Mouse (Mus musculus): ENCODE results near the gene Ppp1r12a.

Ppp1r12a gene

DNA sequence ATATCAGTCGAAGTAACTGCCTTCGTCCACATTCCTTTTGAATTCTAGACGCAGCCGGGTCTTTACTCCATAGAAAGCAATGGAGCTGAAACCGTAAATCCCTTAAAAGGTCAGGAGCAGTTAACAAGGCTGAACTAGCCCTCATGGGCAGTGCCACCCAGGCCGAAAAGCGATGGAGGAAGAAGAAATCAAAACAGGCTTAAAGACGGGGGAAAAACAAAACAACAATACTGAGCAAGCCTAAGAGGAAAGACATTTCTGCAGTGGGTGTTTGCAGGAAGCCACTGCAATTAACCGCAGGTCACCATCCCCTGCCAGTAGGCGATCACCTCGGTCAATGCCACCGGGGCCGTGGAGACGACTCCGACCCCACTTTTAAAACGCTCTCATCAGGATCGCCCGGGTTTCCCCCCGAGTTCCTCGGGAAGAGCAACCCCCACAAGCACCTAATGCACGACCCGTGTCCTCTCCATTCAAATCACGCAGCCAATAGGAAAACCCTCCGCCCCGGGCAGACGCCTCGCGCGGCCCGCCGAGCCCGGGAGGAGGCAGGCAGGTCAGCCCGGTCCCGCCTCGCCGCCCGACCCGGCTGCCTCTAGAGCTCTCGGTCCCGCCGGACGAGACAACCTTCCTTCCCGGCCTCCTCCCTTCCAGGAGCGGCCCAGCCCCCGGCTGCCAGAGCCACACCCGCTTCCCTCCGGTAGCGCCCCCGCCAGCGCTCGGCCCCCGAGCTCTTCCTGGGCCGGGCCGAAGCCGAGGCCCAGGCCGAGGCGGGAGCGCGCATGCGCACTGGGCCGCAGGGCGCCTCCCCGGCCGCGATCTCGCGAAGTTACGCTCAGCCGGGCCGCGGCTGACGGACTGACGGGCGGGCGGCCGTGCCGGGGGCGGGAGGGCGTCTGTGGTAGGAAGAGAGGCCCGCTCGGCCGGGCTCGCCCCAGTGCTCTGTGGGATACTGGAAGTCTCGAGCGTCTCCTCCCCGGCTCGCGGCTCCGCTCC is at the start of gene Ppp1r12a:
Ppp1r12a (plus strand) TSS at position 933 of the 996 bp plus-strand sequence.
- peak; percentile 88 for DNase-seq (ENCODE audit: low read depth, low spot score)

DNA sequence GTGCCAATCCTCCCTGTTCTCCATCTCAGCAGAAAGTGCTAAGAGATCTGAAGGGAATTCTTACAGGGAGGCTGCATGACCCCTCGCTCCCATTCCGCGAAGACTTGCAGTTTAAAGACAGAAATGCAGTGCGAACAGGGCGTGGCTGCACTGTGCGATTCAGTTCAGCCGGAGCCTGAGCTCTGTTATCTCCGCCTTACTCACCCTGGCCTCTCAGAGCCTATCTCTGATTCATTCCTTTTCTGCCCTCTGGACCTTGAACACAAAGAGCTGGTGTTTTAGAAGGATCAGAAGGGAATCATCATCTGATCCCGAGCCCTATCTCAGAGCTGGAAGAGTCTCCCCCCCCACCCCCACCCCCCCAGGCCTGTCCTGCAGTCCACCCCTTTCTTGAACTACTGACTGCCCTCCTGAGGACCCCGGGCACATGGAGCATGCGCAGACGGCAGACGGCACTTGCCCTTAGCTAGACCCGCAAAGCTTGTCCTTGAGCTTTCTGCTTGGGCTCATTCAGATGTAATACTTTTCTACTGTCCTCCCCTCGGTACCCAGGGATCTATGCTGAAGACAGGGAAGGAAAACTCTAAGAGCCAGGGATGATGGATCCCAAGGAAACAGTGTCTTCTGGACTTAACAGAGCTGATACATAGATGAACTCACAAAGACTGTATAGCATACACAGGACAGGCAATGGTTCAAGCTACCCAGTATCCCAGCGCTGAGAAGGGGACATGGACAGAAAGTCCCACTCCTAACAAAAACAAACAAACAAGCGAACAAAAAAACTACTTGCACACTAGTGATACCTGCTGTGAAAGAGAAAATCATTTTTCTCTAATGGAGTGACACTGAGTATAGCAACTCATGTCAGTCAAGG is 48.4 kb upstream of the Ppp1r12a start:
- no peak for DNase-seq (ENCODE audit: low read depth, low spot score)

DNA sequence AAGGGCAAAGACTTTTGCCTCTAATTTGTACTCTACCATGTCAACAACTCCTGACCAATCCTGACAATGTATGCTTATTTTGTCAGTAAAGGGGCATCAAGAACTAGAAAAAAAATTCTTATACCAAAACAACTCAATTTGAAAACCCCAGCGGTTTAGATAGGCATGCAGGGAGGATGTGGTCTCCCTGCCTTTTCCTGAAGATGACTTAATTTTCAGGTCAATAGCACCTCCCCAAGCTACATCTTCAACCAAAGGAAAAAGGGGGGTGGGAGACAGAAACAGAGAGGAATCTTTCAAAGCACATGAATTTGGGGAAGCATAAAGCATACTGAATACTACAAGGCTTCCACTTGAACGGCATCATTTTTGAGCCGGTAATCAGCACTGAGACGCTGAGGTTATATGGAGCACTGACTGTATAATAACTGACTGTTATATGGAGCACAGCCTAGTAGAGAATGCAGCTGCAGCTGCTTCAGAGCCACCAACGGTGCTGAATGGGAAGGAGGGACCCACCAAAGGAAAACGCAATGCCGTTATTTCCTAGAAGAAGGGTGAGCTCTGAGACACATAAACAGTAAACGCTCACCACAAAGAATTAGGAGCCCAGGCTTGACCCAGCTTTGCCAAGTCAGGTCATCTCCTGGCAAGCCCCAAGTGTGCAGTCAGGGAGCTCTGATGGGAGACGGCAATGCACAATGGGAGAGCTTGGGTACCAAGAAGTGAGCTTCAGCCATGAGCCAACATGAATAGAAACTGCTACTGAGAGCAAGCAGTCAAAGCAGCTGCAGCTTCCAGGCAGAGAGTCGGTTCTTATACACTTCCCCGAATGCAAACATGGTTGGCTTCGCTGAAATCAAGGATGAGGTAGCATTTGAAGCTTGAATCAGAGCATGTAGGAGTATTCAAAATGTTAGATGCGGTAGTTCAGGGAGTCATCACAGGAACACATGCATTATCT is 43.5 kb upstream of the Ppp1r12a start:
- no peak for DNase-seq (ENCODE audit: low read depth, low spot score)

- no peak for DNase-seq (ENCODE audit: low read depth, low spot score)
Measured at GRCm38 (mm10) chr10:108119416-108119815, 42.6 kb upstream of the Ppp1r12a start.

DNA sequence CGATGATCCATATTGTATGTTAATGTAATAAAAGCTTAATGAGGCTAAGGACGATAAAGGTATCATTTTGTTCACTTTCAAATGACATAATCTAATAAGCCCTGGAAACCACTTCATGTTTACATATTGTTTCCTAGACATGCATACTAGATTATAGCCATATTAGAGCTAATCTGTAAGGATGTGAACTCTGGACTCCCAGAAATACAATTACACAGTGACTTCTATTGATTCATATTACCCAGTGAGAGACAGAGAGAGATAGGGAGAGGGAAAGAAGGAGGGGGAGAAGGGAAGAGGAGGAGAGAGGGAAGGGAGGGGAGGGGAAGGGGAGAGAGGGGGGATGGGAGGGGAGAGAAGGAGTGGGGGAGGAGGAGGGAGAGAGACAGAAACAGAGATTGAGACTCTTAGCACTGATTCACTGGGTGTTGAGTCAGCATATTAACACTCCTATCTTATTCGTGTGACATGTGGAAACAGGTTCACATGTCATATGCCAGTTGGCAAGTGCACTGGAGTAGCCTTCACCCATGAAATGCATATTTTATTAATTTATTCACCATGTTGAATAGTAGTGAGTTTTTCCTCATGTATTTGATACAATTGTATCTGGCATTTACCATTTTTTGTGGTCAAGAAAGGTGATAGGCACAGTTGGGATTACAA is 36.9 kb upstream of the Ppp1r12a start:
- DNase-seq (ENCODE audit: low read depth, low spot score) = no peak

GRCm38 (mm10) chr10:108129167-108129566 is 32.8 kb upstream of the Ppp1r12a start:
- DNase-seq (ENCODE audit: low read depth, low spot score) = no peak

DNA sequence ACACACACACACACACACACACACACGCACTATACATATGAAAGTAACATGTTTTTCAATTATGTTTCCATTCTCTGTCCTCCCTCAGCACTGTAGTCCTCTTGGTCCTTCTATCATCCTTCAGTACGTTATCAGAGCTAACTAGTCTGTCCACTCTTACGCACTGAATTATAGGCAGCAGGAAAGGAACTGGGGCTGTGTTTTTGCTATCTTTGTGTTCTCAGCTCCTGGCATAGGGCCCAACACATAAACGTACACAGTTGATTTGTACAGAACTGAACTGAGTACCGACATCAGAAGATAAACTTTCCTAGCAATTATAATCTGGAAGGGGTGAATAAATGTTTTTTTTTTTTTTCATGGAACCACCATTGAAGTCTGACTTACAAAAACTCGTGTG is 30.1 kb upstream of the Ppp1r12a start:
- no peak for DNase-seq (ENCODE audit: low read depth, low spot score)

DNA sequence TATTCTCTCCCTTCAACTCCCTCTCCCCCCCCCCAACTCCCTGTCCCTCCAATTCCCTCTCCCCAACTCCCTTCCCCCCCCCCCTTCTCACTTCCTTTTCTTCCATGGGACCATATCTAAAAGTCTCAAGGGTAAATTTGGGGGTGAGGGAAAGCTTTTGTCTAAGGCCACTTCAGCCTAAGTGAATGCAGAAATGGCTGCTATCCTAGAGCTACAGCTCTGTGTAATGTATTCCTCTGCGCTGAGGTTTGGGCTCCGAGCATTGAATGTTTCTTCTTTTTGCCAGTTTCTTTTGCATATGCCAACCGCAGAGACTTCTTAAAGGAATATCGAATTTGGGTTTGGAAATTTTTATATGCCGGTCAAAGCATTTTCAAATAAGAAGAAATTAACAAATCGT is 28.7 kb upstream of the Ppp1r12a start:
- no peak for DNase-seq (ENCODE audit: low read depth, low spot score)

DNA sequence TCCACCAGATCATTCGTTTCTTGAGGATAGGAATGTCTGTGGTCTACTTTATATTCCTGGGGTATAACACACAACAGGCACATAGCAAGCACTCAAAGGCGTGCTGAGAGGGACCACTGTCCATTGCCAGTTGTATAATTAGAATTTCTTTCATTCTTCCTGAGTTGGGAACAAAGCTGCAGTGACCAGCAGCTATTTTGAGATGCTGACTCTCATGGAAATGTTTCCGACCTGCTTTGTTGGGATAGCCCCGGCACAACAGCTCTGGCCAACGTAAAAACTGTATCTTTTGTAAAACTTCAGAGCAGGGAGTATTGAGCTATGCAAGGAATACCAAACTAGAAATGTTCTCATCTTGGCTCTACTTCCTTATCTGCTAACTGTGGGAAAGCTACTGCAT is 28.2 kb upstream of the Ppp1r12a start:
- DNase-seq (ENCODE audit: low read depth, low spot score) = no peak

GRCm38 (mm10) chr10:108138347-108138746 is 23.6 kb upstream of the Ppp1r12a start:
- DNase-seq (ENCODE audit: low read depth, low spot score) = no peak

GRCm38 (mm10) chr10:108139788-108140187 is 22.2 kb upstream of the Ppp1r12a start:
- no peak for DNase-seq (ENCODE audit: low read depth, low spot score)

GRCm38 (mm10) chr10:108140742-108141141 is 21.3 kb upstream of the Ppp1r12a start:
- no peak for DNase-seq (ENCODE audit: low read depth, low spot score)

- no peak for DNase-seq (ENCODE audit: low read depth, low spot score)
Measured at GRCm38 (mm10) chr10:108143991-108144525, 17.9 kb upstream of the Ppp1r12a start.

DNA sequence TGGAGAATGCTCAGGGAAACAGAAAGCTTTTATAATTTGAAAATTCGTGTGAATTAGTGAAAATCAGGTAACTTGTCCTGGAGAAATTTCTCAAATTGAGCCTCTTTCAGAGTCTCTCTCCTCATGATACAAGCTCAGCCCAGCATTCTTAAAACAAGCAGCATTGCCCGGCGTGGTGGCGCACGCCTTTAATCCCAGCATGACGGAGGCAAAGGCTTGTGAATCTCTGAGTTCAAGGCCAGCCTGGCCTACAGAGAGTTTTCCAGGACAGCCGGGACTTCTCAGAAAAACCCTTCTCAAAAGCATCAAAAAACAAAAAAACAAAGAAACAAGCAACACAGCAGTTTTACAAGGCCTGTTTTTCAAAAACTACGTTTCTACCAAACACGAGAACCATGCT is 16.3 kb upstream of the Ppp1r12a start:
- no peak for DNase-seq (ENCODE audit: low read depth, low spot score)

GRCm38 (mm10) chr10:108147031-108147430 is 15.0 kb upstream of the Ppp1r12a start:
- no peak for DNase-seq (ENCODE audit: low read depth, low spot score)

DNA sequence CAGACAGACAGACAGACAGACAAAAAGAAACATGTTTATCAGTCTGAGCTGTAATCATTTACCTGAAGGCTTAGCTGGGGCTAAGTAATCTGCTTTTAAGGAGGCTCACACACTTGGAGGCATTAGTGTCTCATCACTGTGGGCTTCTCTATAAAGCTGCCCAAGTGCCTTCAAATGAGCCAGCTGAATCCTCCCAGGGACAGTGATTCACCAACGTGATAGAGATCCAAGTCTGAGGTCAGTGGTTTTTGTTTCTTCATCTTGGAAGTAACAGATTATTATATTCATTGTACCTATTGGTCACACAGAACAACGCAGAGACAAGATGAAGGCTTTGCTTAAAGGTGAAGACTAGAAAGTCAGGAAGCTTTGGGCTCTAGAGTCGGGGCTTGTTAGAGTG is 8.7 kb upstream of the Ppp1r12a start:
- DNase-seq (ENCODE audit: low read depth, low spot score) = no peak

DNA sequence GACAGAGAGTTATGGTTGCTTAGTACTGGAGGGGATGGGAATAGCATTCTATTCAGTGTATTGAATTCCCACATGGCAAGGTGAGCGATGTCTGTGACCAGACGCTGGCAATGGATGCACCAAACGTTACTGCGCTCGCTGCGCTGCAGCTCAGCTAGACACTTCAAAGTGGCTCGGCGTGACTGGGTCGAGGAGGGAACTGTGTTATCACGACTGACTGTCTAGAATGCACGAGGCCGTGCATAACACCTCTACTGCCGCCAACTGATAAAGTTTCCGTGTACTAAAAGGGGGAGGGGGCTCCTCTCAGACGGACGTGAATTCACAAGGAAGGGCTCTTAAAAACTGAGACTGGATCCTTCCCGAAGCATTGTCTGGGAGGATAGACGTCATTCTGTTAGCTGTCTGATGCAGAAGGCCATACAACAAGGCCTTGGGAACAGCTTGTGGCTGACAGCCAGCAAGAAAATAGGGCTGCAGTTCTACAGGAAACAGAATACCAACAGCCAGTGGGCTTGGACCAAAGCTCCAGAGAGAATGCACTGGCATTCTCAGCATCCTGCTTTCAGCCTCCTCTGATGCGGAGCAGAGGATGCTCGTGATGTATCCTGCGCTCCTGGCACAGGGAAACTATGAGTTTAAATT is 6.8 kb upstream of the Ppp1r12a start:
- DNase-seq (ENCODE audit: low read depth, low spot score) = no peak

- DNase-seq (ENCODE audit: low read depth, low spot score) = no peak
Measured at GRCm38 (mm10) chr10:108155687-108156067, 6.3 kb upstream of the Ppp1r12a start.

- no peak for DNase-seq (ENCODE audit: low read depth, low spot score)
Measured at GRCm38 (mm10) chr10:108156128-108156527, 5.9 kb upstream of the Ppp1r12a start.

DNA sequence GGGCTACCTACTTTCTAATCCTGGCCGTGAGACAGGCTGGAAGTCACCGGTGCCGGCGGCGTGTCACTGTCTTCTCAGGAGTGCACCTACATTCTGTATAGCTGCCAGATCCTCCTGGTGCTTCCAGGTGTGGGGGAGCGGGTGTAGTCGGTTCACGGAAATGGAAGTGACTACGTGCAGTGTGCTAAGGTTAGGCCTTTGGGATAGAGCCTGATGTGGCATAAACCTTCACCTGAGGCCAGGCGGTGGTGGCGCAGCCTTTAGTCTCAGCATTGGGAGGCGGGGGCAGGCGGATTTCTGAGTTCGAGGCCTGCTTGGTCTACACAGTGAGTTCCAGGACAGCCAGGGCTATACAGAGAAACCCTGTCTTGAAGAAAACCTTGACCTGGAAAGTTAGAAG is 3.0 kb upstream of the Ppp1r12a start:
- no peak for DNase-seq (ENCODE audit: low read depth, low spot score)
